Mouse (Mus musculus) embryonic facial prominence, embryonic 13.5 days (tissue): ENCODE results near the gene As3mt. TPM values are rescaled to one million over a fixed set of nuclear protein-coding genes. Genes with fewer than 3 reads are reported as not detected.

Experiments used
- ATAC-seq: fragments of 200-750 bp; cut with Nextera tagmentation; 2 replicates; pipeline ENCODE4 v1.8.0; 2017; ENCODE audit warnings: low read depth; ENCODE audit not compliant: insufficient number of reproducible peaks, insufficient read depth, low FRiP score, low TSS enrichment
- H3K27ac ChIP-seq: fragments of 300-500 bp; sonication (generic); 2 replicates; pipeline ENCODE4 v1.5.1; 2015; ENCODE audit warnings: moderate library complexity, mild to moderate bottlenecking, inconsistent platforms
- H3K27me3 ChIP-seq: fragments of 300-500 bp; sonication (generic); 2 replicates; pipeline ENCODE4 v1.6.1; 2015; ENCODE audit warnings: mild to moderate bottlenecking, inconsistent platforms
- H3K36me3 ChIP-seq: fragments of 300-500 bp; sonication (generic); 2 replicates; pipeline ENCODE4 v1.6.1; 2015; ENCODE audit warnings: mild to moderate bottlenecking, inconsistent platforms
- H3K4me1 ChIP-seq: fragments of 300-500 bp; sonication (generic); 2 replicates; pipeline ENCODE4 v1.6.1; 2015; ENCODE audit warnings: inconsistent platforms
- H3K4me2 ChIP-seq: fragments of 300-500 bp; sonication (generic); 2 replicates; pipeline ENCODE4 v1.6.1; 2015; ENCODE audit warnings: moderate library complexity, mild to moderate bottlenecking, inconsistent platforms
- H3K4me3 ChIP-seq: fragments of 300-500 bp; sonication (generic); 2 replicates; pipeline ENCODE4 v1.5.1; 2015; ENCODE audit warnings: mild to moderate bottlenecking, inconsistent platforms
- H3K9ac ChIP-seq: fragments of 300-500 bp; sonication (generic); 2 replicates; pipeline ENCODE4 v1.6.1; 2015; ENCODE audit warnings: mild to moderate bottlenecking, inconsistent platforms
- H3K9me3 ChIP-seq: fragments of 300-500 bp; sonication (generic); 2 replicates; pipeline ENCODE4 v1.6.1; 2016; ENCODE audit warnings: inconsistent platforms
- WGBS: fragments of 180-500 bp; shearing (Covaris S2); methylation state at CpG from one replicate; pipeline ENCODE4 v1.1.7; 2015; ENCODE audit warnings: mixed read lengths; 5-methylcytosine and 5-hydroxymethylcytosine counted together
- polyA plus RNA-seq: library from polyadenylated mRNA; unstranded; fragments of >200 nt; fragmentation: Nextera tagmentation; extraction: Ambion mirVana; gene quantifications from 2 replicates; pipeline ENCODE4 v1.2.1, GENCODE M21; 2015

As3mt gene
- polyA plus RNA-seq, 1 experiment from 2014 or later = 43.3 TPM

DNA sequence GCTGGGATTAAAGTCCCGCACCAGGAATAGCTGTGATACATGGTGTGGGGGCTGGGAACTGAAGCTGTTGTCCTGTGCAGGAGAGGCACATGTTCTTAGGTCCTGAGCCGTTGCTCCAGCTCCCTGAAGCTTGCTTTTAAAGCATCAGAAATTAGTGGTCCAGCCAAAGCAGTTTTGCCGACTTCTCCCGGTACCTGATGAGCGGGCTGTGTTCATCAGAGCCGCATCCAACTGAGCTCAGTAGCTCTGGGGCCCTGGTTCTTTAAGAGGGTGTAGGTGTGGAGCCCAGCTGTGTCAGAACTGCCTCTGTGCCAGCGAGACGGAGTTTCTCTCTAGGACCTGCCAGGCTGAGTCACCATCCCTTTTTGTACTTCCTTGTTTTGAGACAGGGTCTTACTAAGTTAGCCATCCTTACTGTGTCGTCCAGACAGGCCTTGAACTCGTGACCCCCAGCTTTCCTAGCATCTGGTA, 8.2 kb upstream of the As3mt start:
- no peak overlapping the region for H3K4me3 ChIP-seq
- no peak for ATAC-seq
- H3K36me3 ChIP-seq = peaks cover 21% of the 10 kb centered on the region
- 80% methylated on average over 10 of the region's 10 CpGs for WGBS
- no peaks in the 10 kb centered on the region for H3K9me3 ChIP-seq
- 0 out of 2 replicates have a peak, but pooled peaks cover 3% of the 10 kb centered on the region for H3K4me1 ChIP-seq
- no peak overlapping the region for H3K27ac ChIP-seq
- no peak overlapping the region for H3K9ac ChIP-seq
- H3K27me3 ChIP-seq = no peaks in the 10 kb centered on the region
- H3K4me2 ChIP-seq = no peak overlapping the region

- Histone ChIP-seq H3K27ac (no peak overlapping the region), H3K9ac (no peak overlapping the region), H3K4me3 (no peak overlapping the region), H3K4me2 (no peak overlapping the region), H3K9me3 (no peaks in the 10 kb centered on the region), H3K36me3 (peaks cover 13% of the 10 kb centered on the region), H3K27me3 (peaks cover 4% of the 10 kb centered on the region; the same call in 1 of the 2 replicates), H3K4me1 (0 out of 2 replicates have a peak, but pooled peaks cover 3% of the 10 kb centered on the region)
- WGBS = 82% methylated on average over 9 of the region's 9 CpGs
- ATAC-seq = no peak
Measured at GRCm38 (mm10) chr19:46701156-46701555, 6.1 kb upstream of the As3mt start.

GRCm38 (mm10) chr19:46705779-46706495, 1.3 kb upstream of the As3mt start:
- H3K36me3 ChIP-seq = peaks cover 15% of the 10 kb centered on the region; the same call in 1 of the 2 replicates
- no peaks in the 10 kb centered on the region for H3K9me3 ChIP-seq
- 49% methylated on average over 7 of the region's 7 CpGs for WGBS
- no peak overlapping the region for H3K9ac ChIP-seq
- H3K4me1 ChIP-seq = peaks cover 7% of the 10 kb centered on the region
- no peak overlapping the region for H3K4me3 ChIP-seq
- H3K27ac ChIP-seq = no peak overlapping the region
- no peak for ATAC-seq
- no peak overlapping the region for H3K4me2 ChIP-seq
- H3K27me3 ChIP-seq = peaks cover 4% of the 10 kb centered on the region; the same call in 1 of the 2 replicates

- H3K27ac ChIP-seq = no peak overlapping the region
- H3K9me3 ChIP-seq = no peaks in the 10 kb centered on the region
- H3K27me3 ChIP-seq = peaks cover 4% of the 10 kb centered on the region; the same call in 1 of the 2 replicates
- peak overlapping the region; percentile 70 for H3K4me2 ChIP-seq
- 78% methylated on average over 9 of the region's 9 CpGs for WGBS
- peak overlapping the region; percentile 54 for H3K4me3 ChIP-seq
- H3K9ac ChIP-seq = peak overlapping the region; percentile 69; the same call in 1 of the 2 replicates
- H3K36me3 ChIP-seq = peaks cover 10% of the 10 kb centered on the region; the same call in 1 of the 2 replicates
- ATAC-seq = no peak
- H3K4me1 ChIP-seq = peaks cover 7% of the 10 kb centered on the region
Measured at GRCm38 (mm10) chr19:46706540-46707295, 540 bp upstream of the As3mt start.

GRCm38 (mm10) chr19:46710614-46711013, 3.4 kb downstream of the As3mt start:
- Histone ChIP-seq H3K27ac (no peak overlapping the region), H3K9me3 (no peaks in the 10 kb centered on the region), H3K36me3 (peaks cover 16% of the 10 kb centered on the region), H3K4me2 (no peak overlapping the region), H3K4me1 (peaks cover 7% of the 10 kb centered on the region), H3K27me3 (no peaks in the 10 kb centered on the region), H3K4me3 (no peak overlapping the region), H3K9ac (no peak overlapping the region)
- 89% methylated on average over 4 of the region's 4 CpGs for WGBS
- ATAC-seq = no peak

DNA sequence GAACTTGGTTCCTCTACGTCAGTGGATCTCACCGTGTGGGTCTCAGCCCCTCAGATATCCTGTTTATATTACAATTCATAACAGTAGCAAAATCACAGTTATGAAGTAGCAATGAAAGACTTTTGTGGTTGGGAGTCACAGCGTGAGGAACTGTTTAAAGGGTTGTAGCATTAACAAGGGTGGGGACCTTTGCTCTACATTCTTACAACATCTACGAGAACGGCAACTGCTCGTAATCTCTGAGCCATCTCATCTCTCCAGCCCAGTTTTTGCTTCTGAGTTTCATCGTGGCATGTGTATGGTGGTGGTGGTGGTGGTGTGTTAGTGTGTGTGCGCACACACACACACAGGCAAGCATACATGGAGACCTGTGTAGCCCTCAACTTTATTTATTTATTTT, 7.0 kb downstream of the As3mt start:
- H3K4me1 ChIP-seq = no peaks in the 10 kb centered on the region
- ATAC-seq = no peak
- no peaks in the 10 kb centered on the region; the same call in 1 of the 2 replicates for H3K9me3 ChIP-seq
- 83% methylated on average over 8 of the region's 8 CpGs for WGBS
- no peaks in the 10 kb centered on the region for H3K27me3 ChIP-seq
- H3K27ac ChIP-seq = no peak overlapping the region
- H3K9ac ChIP-seq = no peak overlapping the region
- no peak overlapping the region for H3K4me2 ChIP-seq
- no peak overlapping the region for H3K4me3 ChIP-seq
- peaks cover 35% of the 10 kb centered on the region for H3K36me3 ChIP-seq

DNA sequence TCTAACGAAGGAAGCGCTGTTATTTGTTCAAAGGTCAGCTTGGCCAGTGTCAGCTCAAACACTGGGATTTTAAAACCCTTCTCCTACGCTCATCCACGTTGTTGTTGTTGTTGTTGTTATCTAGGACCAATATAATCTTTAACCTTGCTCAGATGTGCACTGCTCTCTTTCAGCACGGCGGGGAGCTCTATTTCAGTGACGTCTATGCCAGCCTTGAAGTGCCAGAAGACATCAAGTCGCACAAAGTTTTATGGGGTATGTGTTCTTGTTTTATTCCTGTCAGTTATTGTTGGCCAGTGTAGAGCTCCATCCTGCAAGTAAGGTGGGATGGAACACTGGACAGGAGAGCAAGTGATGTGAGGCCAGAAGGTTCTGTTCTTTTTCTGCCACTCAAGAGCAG, 7.8 kb downstream of the As3mt start:
- Histone ChIP-seq H3K27ac (no peak overlapping the region), H3K4me3 (no peak overlapping the region), H3K4me2 (no peak overlapping the region), H3K9ac (no peak overlapping the region), H3K27me3 (no peaks in the 10 kb centered on the region), H3K36me3 (peaks cover 36% of the 10 kb centered on the region), H3K4me1 (no peaks in the 10 kb centered on the region), H3K9me3 (no peaks in the 10 kb centered on the region; the same call in 1 of the 2 replicates)
- 88% methylated on average over 8 of the region's 8 CpGs for whole genome bisulfite sequencing
- ATAC-seq = no peak

GRCm38 (mm10) chr19:46718150-46718549, 10.9 kb downstream of the As3mt start:
- no peak overlapping the region for H3K9ac ChIP-seq
- no peaks in the 10 kb centered on the region for H3K27me3 ChIP-seq
- 80% methylated on average over 4 of the region's 4 CpGs for WGBS
- H3K9me3 ChIP-seq = no peaks in the 10 kb centered on the region; the same call in 1 of the 2 replicates
- H3K36me3 ChIP-seq = peaks cover 47% of the 10 kb centered on the region
- ATAC-seq = no peak
- H3K4me2 ChIP-seq = no peak overlapping the region
- H3K4me1 ChIP-seq = no peaks in the 10 kb centered on the region
- H3K4me3 ChIP-seq = no peak overlapping the region
- no peak overlapping the region for H3K27ac ChIP-seq

DNA sequence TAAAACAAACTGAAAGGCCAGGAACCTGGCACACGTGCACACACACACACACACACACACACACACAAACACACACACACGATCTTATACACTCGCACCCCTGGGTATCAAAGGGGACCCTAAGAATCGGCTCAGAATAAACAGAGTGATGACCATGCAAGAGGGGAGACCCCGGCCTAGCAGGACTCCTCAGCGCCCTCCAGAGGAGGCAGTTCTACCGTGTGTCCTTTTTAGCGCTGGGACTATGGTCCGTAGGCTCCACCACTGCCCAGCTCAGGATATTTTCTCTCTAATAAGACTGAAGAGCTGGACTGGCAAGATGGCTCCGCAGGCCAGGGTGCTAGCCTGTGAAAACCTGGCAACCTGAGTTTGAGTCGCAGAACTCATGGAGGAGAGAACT, 17.2 kb downstream of the As3mt start:
- no peak overlapping the region for H3K27ac ChIP-seq
- no peaks in the 10 kb centered on the region for H3K27me3 ChIP-seq
- no peak overlapping the region for H3K9ac ChIP-seq
- peaks cover 59% of the 10 kb centered on the region for H3K36me3 ChIP-seq
- no peak for ATAC-seq
- H3K4me1 ChIP-seq = no peaks in the 10 kb centered on the region
- H3K4me3 ChIP-seq = no peak overlapping the region
- 69% methylated on average over 11 of the region's 11 CpGs for WGBS
- H3K4me2 ChIP-seq = no peak overlapping the region
- no peaks in the 10 kb centered on the region for H3K9me3 ChIP-seq

DNA sequence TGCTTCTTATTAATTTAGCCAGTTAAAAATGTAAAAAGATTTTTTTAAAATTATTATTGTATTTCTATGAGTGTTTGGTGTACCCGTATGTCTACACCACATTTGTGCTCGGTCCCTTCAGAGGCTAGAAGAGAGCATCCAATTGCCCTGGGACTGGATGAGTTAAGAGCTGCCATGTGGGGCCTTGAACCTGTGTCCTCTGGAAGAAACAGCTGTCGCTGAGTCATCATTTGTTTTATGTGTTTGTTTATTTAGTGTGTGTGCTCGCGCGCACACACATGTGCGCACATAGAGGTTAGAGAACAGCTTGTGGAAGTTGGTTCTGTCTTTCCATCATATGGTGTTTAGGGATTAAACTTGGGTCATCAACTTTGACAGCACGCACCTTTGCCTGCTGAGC, 18.9 kb downstream of the As3mt start:
- Histone ChIP-seq H3K4me3 (no peak overlapping the region), H3K4me1 (no peaks in the 10 kb centered on the region), H3K9me3 (no peaks in the 10 kb centered on the region), H3K9ac (no peak overlapping the region), H3K36me3 (peaks cover 54% of the 10 kb centered on the region), H3K4me2 (no peak overlapping the region), H3K27me3 (no peaks in the 10 kb centered on the region), H3K27ac (no peak overlapping the region)
- no peak for ATAC-seq
- 95% methylated on average over 8 of the region's 8 CpGs for WGBS

GRCm38 (mm10) chr19:46727140-46727736, 20.0 kb downstream of the As3mt start:
- no peak overlapping the region for H3K27ac ChIP-seq
- H3K9ac ChIP-seq = no peak overlapping the region
- WGBS = 60% methylated on average over 8 of the region's 8 CpGs
- no peak overlapping the region for H3K4me2 ChIP-seq
- H3K4me3 ChIP-seq = no peak overlapping the region
- peaks cover 48% of the 10 kb centered on the region for H3K36me3 ChIP-seq
- no peaks in the 10 kb centered on the region for H3K4me1 ChIP-seq
- no peak for ATAC-seq
- no peaks in the 10 kb centered on the region for H3K9me3 ChIP-seq
- H3K27me3 ChIP-seq = no peaks in the 10 kb centered on the region
